In genomic region chrX:73613665-73614064, GRCm38 (mm10) we compare ENCODE assay signal across 26 mouse cellular contexts. TPM values are rescaled to one million over a fixed set of nuclear protein-coding genes. Genes with fewer than 3 reads are reported as not detected.
DNase-seq lines count a peak whose midpoint lies in the region; ATAC-seq and TF ChIP-seq lines count a peak whose summit lies in the region.
"Had no signal": no experiment of that assay in that cellular context is flagged by ENCODE, and none has a peak within 500 bp of the region (broad histone marks: within the 10 kb centered on the region; RNA-seq: fewer than 3 reads in every experiment).

No protein-coding gene starts in this region.

- no peak overlapping the region for H3K9ac ChIP-seq in lung, embryonic 15.5 days
- H3K9ac ChIP-seq in forebrain, embryonic 14.5 days (ENCODE audit: low read length) = no peak overlapping the region
- H3K9ac ChIP-seq: embryonic facial prominence, embryonic 12.5 days; forebrain, embryonic 13.5 days; heart, embryonic 15.5 days; liver, embryonic 15.5 days; midbrain, embryonic 15.5 days; neural tube, embryonic 15.5 days had no signal

- no peak for TF ChIP-seq CTCF in kidney, adult 2 months (conservative IDR thresholded peaks at IDR 0.05; ENCODE audit: insufficient read depth, insufficient read length, low read depth, low read length)

- no peak overlapping the region for H3K4me3 ChIP-seq in kidney, adult 2 months (ENCODE audit: insufficient read depth, low read depth, low read length)
- H3K4me3 ChIP-seq in lung, embryonic 15.5 days = no peak overlapping the region
- H3K4me3 ChIP-seq in forebrain, embryonic 14.5 days (ENCODE audit: low read depth, low read length) = no peak overlapping the region
- H3K4me3 ChIP-seq: embryonic facial prominence, embryonic 12.5 days; erythroblast, embryonic 14.5 days; forebrain, embryonic 13.5 days; heart, adult 2 months; heart, embryonic 15.5 days; left cerebral cortex, adult 2 months; liver, embryonic 15.5 days; midbrain, embryonic 15.5 days; neural tube, embryonic 15.5 days had no signal

- H3K4me2 ChIP-seq in lung, embryonic 15.5 days = no peak overlapping the region
- H3K4me2 ChIP-seq in forebrain, embryonic 14.5 days (ENCODE audit: low read length) = no peak overlapping the region
- H3K4me2 ChIP-seq: embryonic facial prominence, embryonic 12.5 days; forebrain, embryonic 13.5 days; heart, embryonic 15.5 days; liver, embryonic 15.5 days; midbrain, embryonic 15.5 days; neural tube, embryonic 15.5 days had no signal

- H3K36me3 ChIP-seq in kidney, adult 2 months (ENCODE audit: control insufficient read depth, insufficient read depth, low read length) = no peaks in the 10 kb centered on the region
- no peaks in the 10 kb centered on the region for H3K36me3 ChIP-seq in lung, embryonic 15.5 days
- H3K36me3 ChIP-seq in forebrain, embryonic 14.5 days (ENCODE audit: control insufficient read depth, insufficient read depth, low read length) = no peaks in the 10 kb centered on the region
- H3K36me3 ChIP-seq: embryonic facial prominence, embryonic 12.5 days; heart, embryonic 15.5 days; liver, embryonic 15.5 days; midbrain, embryonic 15.5 days; neural tube, embryonic 15.5 days had no signal

- no peaks in the 10 kb centered on the region for H3K9me3 ChIP-seq in lung, embryonic 15.5 days
- H3K9me3 ChIP-seq in forebrain, embryonic 14.5 days (replicated peaks; ENCODE audit: control insufficient read depth, low read length) = no peaks in the 10 kb centered on the region
- H3K9me3 ChIP-seq: embryonic facial prominence, embryonic 12.5 days; forebrain, embryonic 13.5 days; heart, embryonic 15.5 days; liver, embryonic 15.5 days; midbrain, embryonic 15.5 days; neural tube, embryonic 15.5 days had no signal

- no peaks in the 10 kb centered on the region for H3K27me3 ChIP-seq in kidney, adult 2 months (replicated peaks; ENCODE audit: control insufficient read depth, insufficient read depth, low read length)
- H3K27me3 ChIP-seq in lung, embryonic 15.5 days = no peaks in the 10 kb centered on the region
- no peaks in the 10 kb centered on the region for H3K27me3 ChIP-seq in forebrain, embryonic 14.5 days (replicated peaks; ENCODE audit: control insufficient read depth, insufficient read depth, low read length)
- H3K27me3 ChIP-seq: CH12.LX; forebrain, embryonic 13.5 days; heart, embryonic 15.5 days; liver, embryonic 15.5 days; midbrain, embryonic 15.5 days; neural tube, embryonic 15.5 days had no signal

- peak; percentile 30 for DNase-seq in kidney, adult 2 months
- no peak for DNase-seq in kidney, postnatal 10 days
- no peak for DNase-seq in lung, adult 18-20 months
- peak; percentile 14 for DNase-seq in kidney, postnatal 14 days
- DNase-seq in yolk sac, embryonic 10.5 days (ENCODE audit: low spot score) = peak; percentile 38
- DNase-seq in forebrain, embryonic 14.5 days (ENCODE audit: low spot score) = no peak
- DNase-seq: adrenal gland, postnatal 14 days; cerebellum, adult 11 months; cerebellum, postnatal 10 days; gastrocnemius, postnatal 10 days; heart, adult 2 months; layer of hippocampus, adult 9-11 months; right cerebral cortex, postnatal 14 days; spleen, adult 18-20 months; thymus, postnatal 14 days had no signal

- 24% methylated on average over 4 of the region's 4 CpGs for WGBS in kidney, adult 2 months
- 58% methylated on average over 4 of the region's 4 CpGs for WGBS in lung, embryonic 15.5 days
- 59% methylated on average over 4 of the region's 4 CpGs for WGBS in forebrain, embryonic 14.5 days

- no peaks in the 10 kb centered on the region for H3K4me1 ChIP-seq in kidney, adult 2 months (ENCODE audit: control insufficient read depth, insufficient read depth, low read length)
- no peaks in the 10 kb centered on the region for H3K4me1 ChIP-seq in lung, embryonic 15.5 days
- no peaks in the 10 kb centered on the region for H3K4me1 ChIP-seq in forebrain, embryonic 14.5 days (ENCODE audit: control insufficient read depth, insufficient read depth, low read length)
- H3K4me1 ChIP-seq: embryonic facial prominence, embryonic 12.5 days; forebrain, embryonic 13.5 days; heart, embryonic 15.5 days; liver, embryonic 15.5 days; midbrain, embryonic 15.5 days; neural tube, embryonic 15.5 days had no signal

- ATAC-seq in lung, embryonic 15.5 days (ENCODE audit: borderline replicate concordance, extremely low read depth, low FRiP score, low TSS enrichment) = no peak
- no peak for ATAC-seq in forebrain, embryonic 14.5 days
- ATAC-seq: forebrain, embryonic 13.5 days; hindbrain, embryonic 16.5 days; midbrain, embryonic 15.5 days had no signal

- no peak for TF ChIP-seq POLR2A in kidney, adult 2 months (IDR thresholded peaks at IDR 0.05; ENCODE audit: low read depth, low read length)

- peak overlapping the region; percentile 78 for H3K27ac ChIP-seq in kidney, adult 2 months (ENCODE audit: insufficient read depth, low read depth, low read length)
- peak overlapping the region; percentile 76 for H3K27ac ChIP-seq in lung, embryonic 15.5 days
- no peak overlapping the region for H3K27ac ChIP-seq in forebrain, embryonic 14.5 days (ENCODE audit: low read depth, low read length)
- H3K27ac ChIP-seq: embryonic facial prominence, embryonic 12.5 days; forebrain, embryonic 13.5 days; heart, adult 2 months; heart, embryonic 15.5 days; left cerebral cortex, adult 2 months; liver, embryonic 15.5 days; midbrain, embryonic 15.5 days; neural tube, embryonic 15.5 days had no signal

RNA-seq across cellular contexts. Expression of gene Dusp9, which starts 25.6 kb away (rescaled TPM):
- polyA plus RNA-seq in kidney, adult 2 months (2012; rRNA removed) = 8.4 and 9.2 TPM in 2 replicates
- 11.1 and 13.0 TPM in 2 replicates for polyA plus RNA-seq in lung, embryonic 15.5 days (2015; fragmentation: Nextera tagmentation; extraction: Ambion mirVana)
- 0.22 and 0.27 TPM in 2 replicates for polyA plus RNA-seq in forebrain, embryonic 14.5 days (2014; fragmentation: Nextera tagmentation; extraction: Ambion mirVana)

RNA-seq across cellular contexts. Expression of gene Pnck, which starts 46.3 kb away (rescaled TPM):
- 1.3 and 2.3 TPM in 2 replicates for polyA plus RNA-seq in kidney, adult 2 months (2012; rRNA removed)
- 15.7 and 16.1 TPM in 2 replicates for polyA plus RNA-seq in lung, embryonic 15.5 days (2015; fragmentation: Nextera tagmentation; extraction: Ambion mirVana)
- 116 and 118 TPM in 2 replicates for polyA plus RNA-seq in forebrain, embryonic 14.5 days (2014; fragmentation: Nextera tagmentation; extraction: Ambion mirVana)
- polyA plus RNA-seq: erythroblast, embryonic 14.5 days had no signal

RNA-seq across cellular contexts. Expression of gene Slc6a8, which starts 59.3 kb away (rescaled TPM):
- polyA plus RNA-seq in kidney, adult 2 months (2012; rRNA removed) = 228 and 237 TPM in 2 replicates
- polyA plus RNA-seq in lung, embryonic 15.5 days (2015; fragmentation: Nextera tagmentation; extraction: Ambion mirVana) = 6.2 and 6.6 TPM in 2 replicates
- polyA plus RNA-seq in forebrain, embryonic 14.5 days (2014; fragmentation: Nextera tagmentation; extraction: Ambion mirVana) = 6.2 and 6.8 TPM in 2 replicates
- polyA plus RNA-seq: erythroblast, embryonic 14.5 days had no signal

Comparison
In these comparisons a context has a peak if more than half of its experiments do, and no peak if none do; other contexts are left out.
1. DNase-seq: peak in kidney, adult 2 months (single experiment), kidney, postnatal 14 days (single experiment) and yolk sac, embryonic 10.5 days (single experiment); none in kidney, postnatal 10 days (single experiment), lung, adult 18-20 months (0 of 2) and forebrain, embryonic 14.5 days (single experiment).
2. RNA of gene Slc6a8, which starts 59.3 kb away (polyA plus RNA-seq): 228 to 237 TPM in kidney, adult 2 months; 6.2 to 6.6 TPM in lung, embryonic 15.5 days and 6.2 to 6.8 TPM in forebrain, embryonic 14.5 days; every median in the first group is over 10 times any median in the second.